Mouse (Mus musculus) neural tube, embryonic 10.5 days (tissue): ENCODE results near the gene Lysmd1.

Source experiments
- DNase-seq: peaks from one replicate; pipeline ENCODE4 v3.0.0-alpha.2; 2017; ENCODE audit warnings: low spot score; ENCODE audit errors: extremely low spot score

The Lysmd1 gene

DNA sequence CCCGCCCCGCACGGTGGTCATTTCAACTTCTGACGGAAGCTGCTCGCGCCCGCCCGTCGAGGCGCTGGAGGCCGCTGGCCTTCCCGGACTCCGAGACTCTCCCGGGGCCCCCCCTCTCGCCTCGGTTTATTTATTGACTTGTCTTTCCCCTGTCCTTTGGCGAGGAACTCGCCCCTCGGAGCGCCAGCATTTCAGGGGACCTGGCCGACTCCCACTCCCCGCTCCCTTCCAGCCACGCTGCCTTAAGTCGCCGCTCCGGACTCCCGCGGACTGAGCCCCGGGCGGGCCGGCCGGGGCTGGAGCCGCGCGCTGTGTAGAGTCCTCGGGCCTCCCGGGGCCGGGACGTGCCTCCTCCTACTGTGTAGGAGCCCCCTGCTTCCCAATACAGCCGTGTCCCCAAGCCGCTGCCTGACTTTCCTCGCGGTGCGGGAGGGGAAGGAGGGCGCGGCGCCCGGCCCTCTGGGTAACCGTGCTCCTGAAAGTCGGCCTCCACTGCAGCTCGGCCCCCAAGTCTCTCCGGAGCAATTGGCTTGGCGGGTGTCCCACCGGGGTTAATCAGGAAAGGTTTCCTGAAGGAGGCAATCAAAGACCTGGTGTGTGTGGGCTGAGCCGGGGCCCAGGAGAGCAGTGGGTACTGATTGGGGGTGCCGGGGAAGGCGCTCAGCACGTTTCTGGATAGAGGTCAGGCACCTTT, 39.5 kb downstream of the Lysmd1 start:
- DNase-seq = peak; percentile 59

GRCm38 (mm10) chr3:95174011-95174592, 40.2 kb downstream of the Lysmd1 start:
- peak; percentile 88 for DNase-seq

DNA sequence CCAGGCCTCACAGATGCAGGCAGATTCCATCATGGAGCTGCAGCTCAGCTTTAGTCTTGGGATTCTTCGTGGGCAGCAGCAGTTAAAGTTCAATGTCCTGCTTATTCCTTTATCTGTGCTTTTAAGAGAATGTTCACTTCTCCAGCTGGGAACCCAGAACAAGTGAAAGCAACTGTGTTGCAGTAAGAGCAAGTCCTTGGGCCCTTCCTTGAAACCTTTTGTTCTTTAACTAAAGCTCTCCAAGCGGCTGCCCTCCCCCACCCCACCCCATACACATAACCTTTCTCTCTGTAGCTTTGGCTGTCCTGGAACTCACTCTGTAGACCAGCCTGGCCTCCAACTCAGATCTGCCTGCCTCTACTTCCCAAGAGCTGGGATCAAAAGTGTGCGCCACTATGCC, 42.6 kb downstream of the Lysmd1 start:
- no peak for DNase-seq

- DNase-seq = no peak
Measured at GRCm38 (mm10) chr3:95177583-95177982, 43.7 kb downstream of the Lysmd1 start.

- no peak for DNase-seq
Measured at GRCm38 (mm10) chr3:95178948-95179347, 45.1 kb downstream of the Lysmd1 start.

GRCm38 (mm10) chr3:95179890-95180289, 46.0 kb downstream of the Lysmd1 start:
- no peak for DNase-seq

GRCm38 (mm10) chr3:95181841-95182240, 48.0 kb downstream of the Lysmd1 start:
- no peak for DNase-seq

DNA sequence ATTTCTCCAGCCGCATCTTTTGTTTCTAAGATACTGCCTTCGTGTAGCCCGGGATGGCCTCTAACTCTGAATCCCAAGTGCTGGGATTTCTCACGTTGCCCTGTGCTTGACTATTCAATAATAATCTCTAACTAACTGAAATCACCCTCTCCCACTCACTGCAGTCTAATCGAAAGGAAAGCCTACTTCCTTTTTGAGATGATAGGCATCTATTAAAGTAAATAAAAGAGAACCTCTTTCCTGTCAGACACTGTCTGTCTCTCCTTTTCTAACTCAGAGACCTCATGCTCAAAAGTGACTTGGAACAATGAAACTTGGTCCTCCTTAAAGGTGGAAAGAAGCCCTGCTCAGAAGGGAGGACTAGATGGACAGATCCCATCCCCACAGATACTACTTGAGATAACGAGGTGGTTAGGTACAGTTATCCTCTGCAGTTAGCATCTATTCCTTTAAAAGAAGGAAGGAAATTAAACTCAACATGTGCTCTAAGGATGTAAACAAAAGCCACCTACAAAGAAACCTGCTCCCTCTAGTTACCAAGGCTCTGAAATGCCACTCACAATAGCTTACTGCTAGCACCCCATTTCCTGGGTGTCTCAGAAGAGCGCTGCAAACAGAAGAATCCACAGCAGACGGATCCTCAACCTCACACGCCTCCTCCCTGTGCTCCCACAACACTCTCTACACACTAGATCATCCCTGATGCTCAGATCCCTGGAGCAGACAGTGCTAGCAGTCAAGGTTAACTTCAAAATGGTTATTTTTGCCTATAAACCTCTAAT, 51.1 kb downstream of the Lysmd1 start:
- no peak for DNase-seq

DNA sequence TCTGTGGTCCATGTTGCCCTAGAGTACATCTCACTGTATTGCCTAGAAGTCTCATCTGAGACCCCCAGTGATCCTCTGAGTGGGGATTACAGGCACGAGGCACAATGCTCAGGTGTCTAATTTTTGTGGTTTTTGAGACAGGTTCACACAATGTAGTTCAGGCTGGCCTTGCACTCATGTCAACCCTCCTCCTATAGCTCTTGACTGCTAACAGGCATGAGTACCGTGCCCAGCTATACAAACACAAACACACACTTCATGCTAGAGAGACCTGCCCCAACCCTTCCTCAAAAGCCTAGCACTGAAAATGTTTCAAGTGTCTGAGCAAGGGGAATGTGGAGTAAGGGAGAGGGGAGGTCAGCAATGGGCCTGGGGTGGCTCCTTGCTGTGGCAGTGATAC, 52.2 kb downstream of the Lysmd1 start:
- no peak for DNase-seq

GRCm38 (mm10) chr3:95186888-95187287, 53.0 kb downstream of the Lysmd1 start:
- DNase-seq = no peak
